Mouse (Mus musculus) liver, adult 2 months (tissue): ENCODE measurements around the gene Parpbp. TPM values are rescaled to one million over a fixed set of nuclear protein-coding genes. Genes with fewer than 3 reads are reported as not detected.
A peak's percentile ranks its signal among the peaks of the same experiment; 100 is the strongest.

Source experiments
- DNase-seq: peaks from one replicate; pipeline ENCODE4 v3.0.0-alpha.2; 2011; ENCODE audit warnings: low read depth, low spot score; ENCODE audit errors: extremely low read depth
- H3K27ac ChIP-seq: fragments of 200-500 bp; replicated peaks from 2 replicates; pipeline ENCODE4 v1.5.1; 2012; ENCODE audit warnings: low read depth, mild to moderate bottlenecking, control low read depth, inconsistent platforms, low read length; ENCODE audit not compliant: insufficient read depth
- H3K27me3 ChIP-seq: fragments of 200-500 bp; 2 replicates; pipeline ENCODE4 v1.6.1; 2012; ENCODE audit warnings: mild to moderate bottlenecking, moderate library complexity, low read length, inconsistent platforms; ENCODE audit not compliant: control insufficient read depth, insufficient read depth
- H3K36me3 ChIP-seq: fragments of 200-500 bp; 2 replicates; pipeline ENCODE4 v1.6.1; 2012; ENCODE audit warnings: low read length, inconsistent platforms; ENCODE audit not compliant: control insufficient read depth, insufficient read depth
- H3K4me1 ChIP-seq: fragments of 200-500 bp; 2 replicates; pipeline ENCODE4 v1.6.1; 2011; ENCODE audit warnings: low read length; ENCODE audit not compliant: control insufficient read depth, insufficient read depth
- H3K4me3 ChIP-seq: fragments of 200-500 bp; 2 replicates; pipeline ENCODE4 v1.5.1; 2011; ENCODE audit warnings: low read depth, mild to moderate bottlenecking, control low read depth, low read length, moderate library complexity; ENCODE audit not compliant: insufficient read depth
- H3K79me2 ChIP-seq: fragments of 200-500 bp; 2 replicates; pipeline ENCODE4 v1.6.1; 2012; ENCODE audit warnings: inconsistent platforms, mild to moderate bottlenecking, low read length, moderate library complexity; ENCODE audit not compliant: control insufficient read depth, insufficient read depth
- H3K9ac ChIP-seq: fragments of 200-500 bp; 2 replicates; pipeline ENCODE4 v1.6.1; 2012; ENCODE audit warnings: low read depth, mild to moderate bottlenecking, control low read depth, inconsistent platforms, low read length
- CTCF ChIP-seq: fragments of 200-500 bp; IDR thresholded peaks from 2 replicates; pipeline ENCODE4 v1.5.1; 2011; ENCODE audit warnings: low read depth, low read length, control low read depth
- POLR2A ChIP-seq: fragments of 200-500 bp; IDR thresholded peaks from 2 replicates; pipeline ENCODE4 v1.6.1; 2011; ENCODE audit warnings: low read length, control low read depth; ENCODE audit not compliant: insufficient read depth; ENCODE audit errors: extremely low read depth
- WGBS: fragments of 180-500 bp; shearing (Covaris S2); methylation state at CpG from one replicate; pipeline ENCODE4 v1.1.7; 2018; 5-methylcytosine and 5-hydroxymethylcytosine counted together
- polyA plus RNA-seq: library from polyadenylated mRNA; depleted of rRNA; stranded (reverse); fragments of >200 nt; gene quantifications from 2 replicates; pipeline ENCODE4 v1.2.3, GENCODE M21; 2012; rRNA removed
- total RNA-seq: library from RNA; depleted of rRNA; stranded (reverse); fragments of >200 nt; gene quantifications from 2 replicates; pipeline ENCODE4 v1.2.3, GENCODE M21; 2014; rRNA removed

The Parpbp gene
- 0.09 and 0.67 TPM in 2 replicates for total RNA-seq
- polyA plus RNA-seq, result 0.02 TPM in 1 of 2 replicates, not detected in the other

GRCm38 (mm10) chr10:88146707-88147477 is at the start of gene Parpbp, which contains the start of gene Nup37:
TSS of gene Parpbp (minus strand) at chr10:88146941.
TSS of gene Nup37 (plus strand) at chr10:88146992.
- H3K27me3 ChIP-seq, result no peaks in the 10 kb centered on the region
- TF ChIP-seq CTCF, result 0 out of 2 replicates have a peak, but pooled peaks have one; percentile 4
- 0 out of 2 replicates have a peak, but pooled peaks have one; percentile 35 for TF ChIP-seq POLR2A
- H3K4me3 ChIP-seq, result peak within 1 kb of the TSS; percentile 78
- peak within 1 kb of the TSS; percentile 82 for H3K9ac ChIP-seq
- DNase-seq, result peak; percentile 63
- peak within 1 kb of the TSS; percentile 28 for H3K27ac ChIP-seq
- no peaks in the 10 kb centered on the region for H3K79me2 ChIP-seq
- no peaks in the 10 kb centered on the region; the same call in 1 of the 2 replicates for H3K4me1 ChIP-seq
- peaks cover 7% of the 10 kb centered on the region for H3K36me3 ChIP-seq
- WGBS, result under 1% methylated on average over 53 of the region's 53 CpGs

- no peak overlapping the region for H3K27ac ChIP-seq
- peaks cover 8% of the 10 kb centered on the region; the same call in 1 of the 2 replicates for H3K4me1 ChIP-seq
- H3K36me3 ChIP-seq, result peaks cover 8% of the 10 kb centered on the region
- H3K27me3 ChIP-seq, result no peaks in the 10 kb centered on the region
- H3K4me3 ChIP-seq, result no peak overlapping the region
- H3K79me2 ChIP-seq, result no peaks in the 10 kb centered on the region
- peak; percentile 52 for DNase-seq
- no peak overlapping the region for H3K9ac ChIP-seq
- WGBS, result 19% methylated on average over 7 of the region's 7 CpGs
- TF ChIP-seq POLR2A (no peak), CTCF (no peak)
These were observed 20.8 kb upstream of the Parpbp start for GRCm38 (mm10) chr10:88167438-88168077.

- no peak overlapping the region for H3K4me3 ChIP-seq
- H3K79me2 ChIP-seq, result no peaks in the 10 kb centered on the region
- peaks cover 8% of the 10 kb centered on the region; the same call in 1 of the 2 replicates for H3K4me1 ChIP-seq
- H3K27me3 ChIP-seq, result no peaks in the 10 kb centered on the region
- no peak for DNase-seq
- H3K9ac ChIP-seq, result no peak overlapping the region
- H3K36me3 ChIP-seq, result peaks cover 8% of the 10 kb centered on the region
- WGBS, result 95% methylated on average over 3 of the region's 3 CpGs
- H3K27ac ChIP-seq, result no peak overlapping the region
- TF ChIP-seq CTCF (no peak), POLR2A (no peak)
These were observed 19.4 kb upstream of the Parpbp start for GRCm38 (mm10) chr10:88166158-88166557.

GRCm38 (mm10) chr10:88162676-88163075 is 15.9 kb upstream of the Parpbp start:
- no peak overlapping the region for H3K4me3 ChIP-seq
- WGBS, result 97% methylated on average over 5 of the region's 5 CpGs

GRCm38 (mm10) chr10:88162096-88162495 is 15.4 kb upstream of the Parpbp start:
- no peak overlapping the region for H3K4me3 ChIP-seq
- no peak for TF ChIP-seq POLR2A
- no peak for TF ChIP-seq CTCF
- no peaks in the 10 kb centered on the region for H3K79me2 ChIP-seq
- DNase-seq, result no peak
- H3K4me1 ChIP-seq, result 0 out of 2 replicates have a peak, but pooled peaks cover under 1% of the 10 kb centered on the region
- WGBS, result 91% methylated on average over 2 of the region's 2 CpGs
- no peak overlapping the region for H3K9ac ChIP-seq
- H3K27me3 ChIP-seq, result no peaks in the 10 kb centered on the region
- no peak overlapping the region for H3K27ac ChIP-seq
- peaks cover 16% of the 10 kb centered on the region for H3K36me3 ChIP-seq

More at GRCm38 (mm10) chr10:88162676-88163075, 15.9 kb upstream of the Parpbp start:
- DNase-seq, result no peak
- H3K27me3 ChIP-seq, result no peaks in the 10 kb centered on the region
- H3K36me3 ChIP-seq, result peaks cover 16% of the 10 kb centered on the region
- H3K4me1 ChIP-seq, result peaks cover 6% of the 10 kb centered on the region; the same call in 1 of the 2 replicates
- no peaks in the 10 kb centered on the region for H3K79me2 ChIP-seq
- H3K9ac ChIP-seq, result no peak overlapping the region
- TF ChIP-seq CTCF (no peak), POLR2A (no peak)
- H3K27ac ChIP-seq, result no peak overlapping the region
